ENCODE assay signal across 9 mouse cellular contexts in genomic region chr11:109891989-109892386, GRCm38 (mm10).
DNase-seq lines count a peak whose midpoint lies in the region; ATAC-seq and TF ChIP-seq lines count a peak whose summit lies in the region.
"Had no signal": no experiment of that assay in that cellular context is flagged by ENCODE, and none has a peak within 500 bp of the region (broad histone marks: within the 10 kb centered on the region; RNA-seq: fewer than 3 reads in every experiment).

No protein-coding gene starts in this region.

- H3K36me3 ChIP-seq in embryonic facial prominence, embryonic 11.5 days (replicated peaks; ENCODE audit: control insufficient read depth, insufficient read depth, low read depth, low read length) = no peaks in the 10 kb centered on the region
- no peaks in the 10 kb centered on the region for H3K36me3 ChIP-seq in embryonic facial prominence, embryonic 10.5 days (replicated peaks)
- H3K36me3 ChIP-seq in limb, embryonic 14.5 days (ENCODE audit: control insufficient read depth, insufficient read depth, low read length) = no peaks in the 10 kb centered on the region
- no peaks in the 10 kb centered on the region for H3K36me3 ChIP-seq in limb, embryonic 10.5 days
- no peaks in the 10 kb centered on the region for H3K36me3 ChIP-seq in embryonic facial prominence, embryonic 15.5 days

- no peak overlapping the region for H3K4me2 ChIP-seq in embryonic facial prominence, embryonic 11.5 days (ENCODE audit: low read depth, low read length)
- no peak overlapping the region for H3K4me2 ChIP-seq in limb, embryonic 14.5 days (replicated peaks; ENCODE audit: low read depth, low read length, severe bottlenecking)
- no peak overlapping the region for H3K4me2 ChIP-seq in embryonic facial prominence, embryonic 15.5 days (replicated peaks)

- no peaks in the 10 kb centered on the region for H3K4me1 ChIP-seq in embryonic facial prominence, embryonic 11.5 days (ENCODE audit: control insufficient read depth, insufficient read depth, low read length)
- peaks cover 9% of the 10 kb centered on the region for H3K4me1 ChIP-seq in embryonic facial prominence, embryonic 10.5 days
- H3K4me1 ChIP-seq in limb, embryonic 14.5 days (ENCODE audit: control insufficient read depth, insufficient read depth, low read length) = peaks cover 3% of the 10 kb centered on the region; the same call in 1 of the 2 replicates
- H3K4me1 ChIP-seq in limb, embryonic 10.5 days = peaks cover 11% of the 10 kb centered on the region
- peaks cover 25% of the 10 kb centered on the region for H3K4me1 ChIP-seq in embryonic facial prominence, embryonic 15.5 days

- WGBS in embryonic facial prominence, embryonic 11.5 days = 73% methylated on average over 4 of the region's 4 CpGs
- WGBS in embryonic facial prominence, embryonic 10.5 days = 78% methylated on average over 4 of the region's 4 CpGs
- WGBS in limb, embryonic 14.5 days = 64% methylated on average over 4 of the region's 4 CpGs
- 83% methylated on average over 4 of the region's 4 CpGs for WGBS in limb, embryonic 10.5 days
- 38% methylated on average over 4 of the region's 4 CpGs for WGBS in embryonic facial prominence, embryonic 15.5 days

- no peak overlapping the region for H3K4me3 ChIP-seq in embryonic facial prominence, embryonic 11.5 days (ENCODE audit: low read depth, low read length)
- no peak overlapping the region for H3K4me3 ChIP-seq in embryonic facial prominence, embryonic 10.5 days
- H3K4me3 ChIP-seq in limb, embryonic 14.5 days (replicated peaks; ENCODE audit: low read length) = no peak overlapping the region
- no peak overlapping the region for H3K4me3 ChIP-seq in limb, embryonic 10.5 days
- H3K4me3 ChIP-seq in embryonic facial prominence, embryonic 15.5 days (replicated peaks) = no peak overlapping the region

- H3K27ac ChIP-seq in embryonic facial prominence, embryonic 11.5 days (replicated peaks; ENCODE audit: low read depth, low read length) = no peak overlapping the region
- H3K27ac ChIP-seq in embryonic facial prominence, embryonic 10.5 days (replicated peaks) = no peak overlapping the region
- H3K27ac ChIP-seq in limb, embryonic 14.5 days (replicated peaks; ENCODE audit: low read depth, low read length) = no peak overlapping the region
- no peak overlapping the region; the same call in 1 of the 2 replicates for H3K27ac ChIP-seq in limb, embryonic 10.5 days
- 0 out of 2 replicates have a peak overlapping the region, but pooled peaks have one; percentile 39 for H3K27ac ChIP-seq in embryonic facial prominence, embryonic 15.5 days (replicated peaks)

- no peaks in the 10 kb centered on the region for H3K27me3 ChIP-seq in embryonic facial prominence, embryonic 11.5 days (ENCODE audit: control insufficient read depth, insufficient read depth, low read length)
- no peaks in the 10 kb centered on the region for H3K27me3 ChIP-seq in embryonic facial prominence, embryonic 10.5 days (replicated peaks; ENCODE audit: low read depth, poor library complexity, severe bottlenecking)
- no peaks in the 10 kb centered on the region for H3K27me3 ChIP-seq in limb, embryonic 14.5 days (ENCODE audit: control insufficient read depth, insufficient read depth, low read length)
- H3K27me3 ChIP-seq in limb, embryonic 10.5 days (ENCODE audit: low read depth, poor library complexity, severe bottlenecking) = no peaks in the 10 kb centered on the region
- no peaks in the 10 kb centered on the region for H3K27me3 ChIP-seq in embryonic facial prominence, embryonic 15.5 days

- no peaks in the 10 kb centered on the region for H3K9me3 ChIP-seq in embryonic facial prominence, embryonic 11.5 days (replicated peaks; ENCODE audit: control insufficient read depth, low read length)
- H3K9me3 ChIP-seq in embryonic facial prominence, embryonic 10.5 days = no peaks in the 10 kb centered on the region
- no peaks in the 10 kb centered on the region for H3K9me3 ChIP-seq in limb, embryonic 14.5 days (ENCODE audit: control insufficient read depth, low read length)
- no peaks in the 10 kb centered on the region for H3K9me3 ChIP-seq in limb, embryonic 10.5 days (replicated peaks)
- H3K9me3 ChIP-seq in embryonic facial prominence, embryonic 15.5 days (replicated peaks) = no peaks in the 10 kb centered on the region

- no peak for TF ChIP-seq POLR2A in limb, embryonic 14.5 days (IDR thresholded peaks at IDR 0.05; ENCODE audit: borderline replicate concordance, extremely low read depth, insufficient read depth, insufficient read length)

- DNase-seq in embryonic facial prominence, embryonic 11.5 days (ENCODE audit: low spot score) = peak; percentile 56
- DNase-seq in embryonic facial prominence, embryonic 10.5 days (ENCODE audit: low spot score) = no peak
- peak; percentile 69 for DNase-seq in limb, embryonic 14.5 days (ENCODE audit: low spot score)
- DNase-seq in limb, embryonic 10.5 days (ENCODE audit: low spot score) = no peak
- peak; percentile 46 for DNase-seq in lung, postnatal 10 days
- DNase-seq in ovary, postnatal 14 days (ENCODE audit: low spot score) = no peak
- no peak for DNase-seq in adrenal gland, postnatal 36 days
- DNase-seq: cerebellum, adult 11 months had no signal

- no peak for ATAC-seq in embryonic facial prominence, embryonic 11.5 days (replicated peaks; ENCODE audit: insufficient number of reproducible peaks, low FRiP score, low TSS enrichment, low read depth)
- ATAC-seq in limb, embryonic 14.5 days (ENCODE audit: low FRiP score, low read depth) = 0 out of 2 replicates have a peak, but pooled peaks have one; percentile 42
- ATAC-seq in embryonic facial prominence, embryonic 15.5 days (ENCODE audit: insufficient number of reproducible peaks, low FRiP score, low TSS enrichment, low read depth) = peak; percentile 55; the same call in 1 of the 2 replicates

- no peak overlapping the region for H3K9ac ChIP-seq in embryonic facial prominence, embryonic 11.5 days (replicated peaks; ENCODE audit: low read length)
- H3K9ac ChIP-seq in limb, embryonic 14.5 days (ENCODE audit: low read depth, low read length, severe bottlenecking) = no peak overlapping the region
- H3K9ac ChIP-seq in embryonic facial prominence, embryonic 15.5 days = no peak overlapping the region

Comparison
In these comparisons a context has a peak if more than half of its experiments do, and no peak if none do; other contexts are left out.
1. DNase-seq: peak in embryonic facial prominence, embryonic 11.5 days (single experiment), limb, embryonic 14.5 days (single experiment) and lung, postnatal 10 days (single experiment); none in embryonic facial prominence, embryonic 10.5 days (single experiment), limb, embryonic 10.5 days (single experiment), ovary, postnatal 14 days (single experiment) and adrenal gland, postnatal 36 days (0 of 2).